Mouse (Mus musculus): ENCODE measurements around the gene Ppargc1a. TPM values are rescaled to one million over a fixed set of nuclear protein-coding genes. Genes with fewer than 3 reads are reported as not detected.

The Ppargc1a gene
- total RNA-seq, 2 experiments from 2014 or later: 34.5 to 69.7 TPM

GRCm38 (mm10) chr5:51583030-51583429, 15.5 kb upstream of the Ppargc1a start:
- no peak overlapping the region for H3K27ac ChIP-seq
- no peak overlapping the region for H3K4me3 ChIP-seq
- no peak for DNase-seq
- intact Hi-C loops (cut with DNase I): no loop called here
- TF ChIP-seq CTCF (IDR thresholded peaks at IDR 0.05): no peak

GRCm38 (mm10) chr5:51582618-51583017, 15.1 kb upstream of the Ppargc1a start:
- no peak for TF ChIP-seq CTCF (IDR thresholded peaks at IDR 0.05)
- intact Hi-C loops (cut with DNase I): no loop called here
- Histone ChIP-seq H3K27ac (no peak overlapping the region), H3K4me3 (no peak overlapping the region)
- no peak for DNase-seq

DNA sequence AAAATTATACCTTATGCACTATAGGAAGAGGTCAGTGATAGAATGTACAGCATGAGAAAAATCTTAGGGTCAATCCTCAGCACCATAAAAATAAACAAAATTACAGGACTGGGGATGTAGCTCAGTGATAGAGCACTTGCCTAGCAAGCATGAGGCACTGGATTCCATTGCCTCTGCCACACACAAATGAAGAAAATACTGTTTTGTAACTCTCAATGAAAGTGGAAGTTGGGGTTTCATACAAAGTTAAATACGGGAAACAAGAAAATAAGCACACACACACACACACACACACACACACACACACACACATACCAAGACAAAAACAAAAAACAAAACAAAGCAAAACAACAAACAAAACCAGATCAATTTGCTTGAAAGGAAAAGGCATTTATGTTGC, 10.1 kb upstream of the Ppargc1a start:
- intact Hi-C loops (cut with DNase I): no loop called here
- no peak for TF ChIP-seq CTCF (IDR thresholded peaks at IDR 0.05)
- H3K27ac ChIP-seq: no peak overlapping the region
- H3K4me3 ChIP-seq: no peak overlapping the region
- no peak for DNase-seq

DNA sequence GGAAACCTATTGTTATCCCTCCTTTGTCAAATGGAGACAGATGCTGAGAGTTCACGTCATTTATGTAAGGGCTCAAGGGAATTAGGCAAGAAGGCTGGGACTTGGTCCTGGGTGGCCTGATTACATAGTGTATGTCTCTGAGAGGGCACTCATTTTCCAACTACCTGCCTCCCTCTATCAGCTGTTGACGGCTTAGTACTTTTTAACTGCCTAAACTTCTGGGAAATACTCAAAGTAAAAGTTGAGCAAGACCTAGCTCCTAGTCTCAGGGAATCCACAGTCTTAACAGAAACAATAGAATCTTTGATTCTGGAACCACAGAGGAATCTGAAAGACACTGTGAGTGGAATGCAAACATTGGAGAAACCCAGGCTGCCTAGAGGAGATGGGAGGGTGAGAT, 6.2 kb upstream of the Ppargc1a start:
- no peak for DNase-seq
- intact Hi-C loops (cut with DNase I): no loop called here
- TF ChIP-seq CTCF (IDR thresholded peaks at IDR 0.05): no peak
- Histone ChIP-seq H3K27ac (no peak overlapping the region), H3K4me3 (no peak overlapping the region)

GRCm38 (mm10) chr5:51568198-51568690, 718 bp upstream of the Ppargc1a start:
- Histone ChIP-seq H3K27ac (peak overlapping the region; percentile 79), H3K4me3 (peak overlapping the region; percentile 53)
- intact Hi-C loops (cut with DNase I): loop anchor here (5.0 to 10.0 kb wide), 2 partner anchors 36 to 337 kb away; no protein-coding TSS in a partner anchor
- TF ChIP-seq CTCF (IDR thresholded peaks at IDR 0.05): no peak
- DNase-seq: no peak

- TF ChIP-seq CTCF (IDR thresholded peaks at IDR 0.05): peak; percentile 37
- intact Hi-C loops (cut with DNase I): loop anchor here (5.0 to 10.0 kb wide), 2 partner anchors 33 to 339 kb away; no protein-coding TSS in a partner anchor
- no peak overlapping the region for H3K4me3 ChIP-seq
- H3K27ac ChIP-seq: no peak overlapping the region
- no peak for DNase-seq
These were observed 1.9 kb downstream of the Ppargc1a start for GRCm38 (mm10) chr5:51565672-51566071.

DNA sequence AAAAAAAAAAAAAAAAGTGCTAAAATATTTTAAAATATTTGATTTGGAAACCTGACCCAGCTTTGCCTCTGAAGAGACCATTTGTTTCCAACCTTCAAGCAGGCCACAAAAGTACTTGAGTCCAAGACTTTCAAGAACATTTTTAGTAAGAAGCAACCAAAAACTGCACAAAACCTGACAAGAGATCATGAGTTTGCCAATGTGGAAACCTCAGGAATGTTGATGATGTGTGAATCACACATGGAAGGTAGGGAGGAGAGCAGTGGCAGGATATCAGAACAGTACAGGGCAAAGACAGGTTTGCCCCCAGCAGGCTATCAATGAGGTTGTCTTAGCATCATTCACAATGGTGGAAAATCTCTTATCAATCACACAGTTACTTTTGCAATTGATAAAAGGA, 2.5 kb downstream of the Ppargc1a start:
- intact Hi-C loops (cut with DNase I): loop anchor here (5.0 to 10.0 kb wide), 2 partner anchors 33 to 340 kb away; no protein-coding TSS in a partner anchor
- Histone ChIP-seq H3K27ac (no peak overlapping the region), H3K4me3 (no peak overlapping the region)
- TF ChIP-seq CTCF (IDR thresholded peaks at IDR 0.05): no peak
- DNase-seq: no peak

DNA sequence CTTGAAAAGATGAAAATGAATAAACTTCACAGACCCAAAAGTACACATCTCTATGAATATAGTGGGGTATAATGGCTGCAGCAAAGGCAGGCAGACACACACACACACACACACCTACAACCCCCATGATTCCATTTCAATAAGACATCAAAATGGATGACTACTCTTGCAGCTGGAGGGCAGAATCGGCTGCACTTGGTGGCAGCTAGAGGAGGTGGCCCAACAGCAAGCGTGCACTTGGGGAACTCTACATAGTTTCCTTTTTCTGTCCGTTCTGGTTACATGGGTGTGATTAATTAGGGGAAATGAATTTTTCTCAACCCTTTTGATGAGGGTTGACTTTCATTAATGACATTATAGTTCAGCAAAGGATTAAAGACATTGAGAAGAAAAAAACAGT, 4.0 kb downstream of the Ppargc1a start:
- intact Hi-C loops (cut with DNase I): loop anchor here (10.0 kb wide), 1 partner anchor 341 kb away; no protein-coding TSS in a partner anchor
- no peak for DNase-seq
- no peak overlapping the region for H3K27ac ChIP-seq
- TF ChIP-seq CTCF (IDR thresholded peaks at IDR 0.05): no peak
- no peak overlapping the region for H3K4me3 ChIP-seq

GRCm38 (mm10) chr5:51557607-51558278, 9.8 kb downstream of the Ppargc1a start:
- Histone ChIP-seq H3K4me3 (no peak overlapping the region), H3K27ac (no peak overlapping the region)
- TF ChIP-seq CTCF (IDR thresholded peaks at IDR 0.05): no peak
- no peak for DNase-seq
- intact Hi-C loops (cut with DNase I): loop anchor here (10.0 kb wide), 1 partner anchor 507 kb away; no protein-coding TSS in a partner anchor

DNA sequence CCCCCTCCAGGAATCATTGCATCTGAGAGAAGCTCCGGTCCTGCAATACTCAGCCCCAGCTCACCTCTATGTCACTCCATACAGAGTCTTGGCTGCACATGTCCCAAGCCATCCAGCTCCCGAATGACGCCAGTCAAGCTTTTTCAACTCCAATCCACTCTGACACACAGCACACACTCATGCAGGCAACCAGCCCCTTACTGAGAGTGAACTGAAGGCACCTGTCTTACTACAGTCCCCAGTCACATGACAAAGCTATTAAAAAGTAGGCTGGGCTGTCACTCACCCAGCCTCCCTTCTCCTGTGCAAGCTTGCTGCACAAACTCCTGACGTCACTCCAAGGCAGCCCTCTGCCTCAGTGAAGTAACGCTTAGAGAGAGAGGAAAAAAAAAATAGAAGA, 13.9 kb downstream of the Ppargc1a start:
- no peak for TF ChIP-seq CTCF (IDR thresholded peaks at IDR 0.05)
- Histone ChIP-seq H3K4me3 (peak overlapping the region; percentile 74), H3K27ac (peak overlapping the region; percentile 85)
- peak; percentile 68 for DNase-seq
- intact Hi-C loops (cut with DNase I): loop anchor here (2.0 to 10.0 kb wide), 4 partner anchors 17 to 511 kb away; no protein-coding TSS in a partner anchor

- no peak for DNase-seq
- intact Hi-C loops (cut with DNase I): loop anchor here (2.0 to 10.0 kb wide), 4 partner anchors 16 to 512 kb away; no protein-coding TSS in a partner anchor
- Histone ChIP-seq H3K27ac (peak overlapping the region; percentile 85), H3K4me3 (peak overlapping the region; percentile 74)
- no peak for TF ChIP-seq CTCF (IDR thresholded peaks at IDR 0.05)
These were observed 14.3 kb downstream of the Ppargc1a start for GRCm38 (mm10) chr5:51553251-51553650.

DNA sequence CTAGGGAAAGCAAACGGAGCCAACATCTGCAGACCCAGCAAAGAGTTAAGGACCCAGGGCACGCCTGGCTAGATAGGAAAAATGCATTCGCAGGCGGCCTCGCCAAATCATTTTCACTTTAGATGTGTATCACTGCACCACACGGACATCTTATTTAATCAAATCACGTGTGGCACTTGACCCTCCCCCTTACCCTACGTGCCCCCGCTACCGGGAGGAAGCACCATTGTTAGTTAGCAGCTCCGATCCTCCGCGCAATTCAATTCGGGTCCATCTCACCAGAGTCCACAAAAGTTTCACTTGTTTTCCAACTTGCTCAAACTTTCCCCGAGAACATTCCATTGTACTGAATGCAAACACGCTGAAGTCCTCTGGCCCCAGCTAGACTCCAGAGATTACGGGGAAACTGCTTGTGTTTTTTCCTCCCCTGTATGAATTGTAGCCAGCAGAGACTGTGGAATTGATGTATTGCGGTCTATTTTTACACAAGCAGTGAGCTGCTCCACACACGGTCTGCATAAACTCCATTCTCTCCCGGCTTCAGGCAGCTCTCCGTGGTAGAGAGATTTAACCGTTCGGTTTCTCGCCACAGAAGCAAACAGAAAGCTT, 14.9 kb downstream of the Ppargc1a start:
- peak; percentile 74 for DNase-seq

More for the DNA sequence above, 14.9 kb downstream of the Ppargc1a start:
- no peak for TF ChIP-seq CTCF (IDR thresholded peaks at IDR 0.05)
- Histone ChIP-seq H3K27ac (peak overlapping the region; percentile 85), H3K4me3 (peak overlapping the region; percentile 74)
- intact Hi-C loops (cut with DNase I): loop anchor here (2.0 to 10.0 kb wide), 4 partner anchors 16 to 512 kb away; no protein-coding TSS in a partner anchor

Measured in gastrocnemius, adult 2 months (tissue).